ENCODE assay signal across 23 mouse cellular contexts in the genomic region with DNA sequence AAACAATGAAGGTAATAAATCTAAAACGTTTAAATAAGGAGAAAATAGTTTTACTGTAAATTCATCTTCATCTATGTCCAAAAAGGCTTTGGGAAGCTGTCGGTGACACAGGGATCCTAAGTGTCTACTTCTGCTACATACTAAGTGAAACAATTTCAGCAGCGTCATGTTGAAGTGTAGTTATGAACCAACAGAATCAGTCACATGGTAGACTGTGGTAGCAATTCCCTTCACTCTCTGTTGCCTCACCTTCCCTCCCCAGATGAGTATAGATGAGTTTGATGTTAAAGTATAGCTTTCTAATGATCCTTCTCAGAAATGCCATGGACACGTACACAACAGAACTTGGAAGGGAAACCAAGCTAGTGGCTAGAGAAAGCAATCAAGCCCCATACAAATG.
"Had no signal": no experiment of that assay in that cellular context is flagged by ENCODE, and none has a peak within 500 bp of the region (broad histone marks: within the 10 kb centered on the region; RNA-seq: fewer than 3 reads in every experiment).

No protein-coding gene starts in this region.

- H3K36me3 ChIP-seq: heart, embryonic 10.5 days; heart, embryonic 13.5 days; heart, embryonic 15.5 days; limb, embryonic 12.5 days; liver, embryonic 13.5 days had no signal

- ATAC-seq: hindbrain, postnatal 0 days; intestine, embryonic 16.5 days had no signal

- H3K9ac ChIP-seq: heart, embryonic 13.5 days; heart, embryonic 15.5 days; hindbrain, embryonic 14.5 days; limb, embryonic 12.5 days; liver, embryonic 13.5 days had no signal

- H3K27me3 ChIP-seq: heart, embryonic 13.5 days; heart, embryonic 15.5 days; limb, embryonic 12.5 days; liver, embryonic 13.5 days had no signal

- H3K27ac ChIP-seq: heart, embryonic 10.5 days; heart, embryonic 13.5 days; heart, embryonic 15.5 days; hindbrain, embryonic 14.5 days; hindbrain, postnatal 0 days; layer of hippocampus, adult 2 months; left cerebral cortex, adult 2 months; limb, embryonic 10.5 days; limb, embryonic 12.5 days; liver, embryonic 13.5 days had no signal

- DNase-seq: gastrocnemius, postnatal 14 days; gastrocnemius, postnatal 36 days; heart, adult 18-20 months; heart, postnatal 14 days; heart, postnatal 36 days; kidney, adult 18-20 months; kidney, adult 8-10 months; kidney, postnatal 10 days; kidney, postnatal 25 days; kidney, postnatal 4 days; liver; liver, embryonic 13.5 days had no signal

- H3K4me2 ChIP-seq: heart, embryonic 13.5 days; heart, embryonic 15.5 days; hindbrain, embryonic 14.5 days; limb, embryonic 12.5 days; liver, embryonic 11.5 days; liver, embryonic 13.5 days had no signal

- H3K9me3 ChIP-seq: heart, embryonic 10.5 days; heart, embryonic 13.5 days; heart, embryonic 15.5 days; limb, embryonic 10.5 days; limb, embryonic 12.5 days; liver, embryonic 13.5 days had no signal

- H3K4me3 ChIP-seq: heart, embryonic 10.5 days; heart, embryonic 13.5 days; heart, embryonic 15.5 days; layer of hippocampus, adult 2 months; left cerebral cortex, adult 2 months; limb, embryonic 10.5 days; limb, embryonic 12.5 days; liver, embryonic 13.5 days had no signal
